Mouse (Mus musculus) c-Kit-positive CD71-positive TER-119-positive erythroid progenitor cells, embryonic 14.5 days (primary cell): ENCODE measurements around the gene Cmklr1.
"Not testable (repeated sequence)": the region's sequence is repeated elsewhere in the genome, so short reads cannot be mapped to it uniquely, and the experiment has no call there.

Source experiments
- DNase-seq: peaks from one replicate; pipeline ENCODE4 v3.0.0-alpha.2; 2013; ENCODE audit warnings: low spot score

Cmklr1 gene

DNA sequence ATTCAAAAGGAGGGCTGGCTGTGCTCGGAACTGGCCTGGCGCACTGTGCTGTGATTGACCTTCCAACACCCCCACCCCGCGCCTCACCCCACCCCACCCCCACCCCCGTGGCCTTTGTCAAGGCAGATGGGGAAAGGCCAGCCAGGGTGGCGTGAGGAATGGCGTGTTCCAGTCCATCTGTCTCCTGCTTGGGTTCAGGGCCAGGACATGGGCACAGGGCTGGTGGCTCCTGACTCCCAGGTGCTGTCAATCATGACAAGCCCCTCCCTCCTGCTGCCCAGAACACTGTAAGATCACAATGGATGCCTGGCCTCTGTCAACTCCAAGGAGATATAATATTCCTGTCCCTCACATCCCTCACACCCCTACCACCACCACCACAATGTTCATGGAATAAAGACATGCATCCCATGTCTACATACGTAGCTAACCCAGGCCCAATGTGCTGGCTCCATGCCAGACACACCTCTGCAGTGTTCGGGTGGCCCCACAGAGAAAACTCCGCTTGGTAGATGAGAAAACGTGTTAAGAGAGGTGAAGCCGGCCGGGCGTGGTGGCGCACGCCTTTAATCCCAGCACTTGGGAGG is 30.0 kb downstream of the Cmklr1 start:
- no peak for DNase-seq

DNA sequence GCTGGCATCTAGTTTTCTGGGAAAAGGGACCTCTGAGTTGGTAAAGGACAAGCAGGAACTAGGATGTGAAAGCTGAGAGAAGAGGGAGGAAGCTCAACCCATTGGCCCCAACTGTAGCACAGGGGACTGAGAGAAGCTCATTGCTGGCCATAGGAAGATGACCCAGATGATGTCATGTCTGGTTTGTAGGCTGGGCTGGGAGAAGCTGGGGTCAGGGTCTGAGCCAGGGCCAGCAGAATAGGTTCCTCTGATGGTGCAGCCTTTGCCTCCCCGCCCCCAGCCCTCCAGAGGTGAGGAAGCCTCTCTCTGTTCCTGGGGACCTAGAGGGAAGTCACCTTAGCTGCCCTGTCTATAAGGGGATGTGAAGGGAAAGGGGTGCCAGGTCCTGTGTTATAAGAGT is 31.1 kb downstream of the Cmklr1 start:
- DNase-seq: no peak

DNA sequence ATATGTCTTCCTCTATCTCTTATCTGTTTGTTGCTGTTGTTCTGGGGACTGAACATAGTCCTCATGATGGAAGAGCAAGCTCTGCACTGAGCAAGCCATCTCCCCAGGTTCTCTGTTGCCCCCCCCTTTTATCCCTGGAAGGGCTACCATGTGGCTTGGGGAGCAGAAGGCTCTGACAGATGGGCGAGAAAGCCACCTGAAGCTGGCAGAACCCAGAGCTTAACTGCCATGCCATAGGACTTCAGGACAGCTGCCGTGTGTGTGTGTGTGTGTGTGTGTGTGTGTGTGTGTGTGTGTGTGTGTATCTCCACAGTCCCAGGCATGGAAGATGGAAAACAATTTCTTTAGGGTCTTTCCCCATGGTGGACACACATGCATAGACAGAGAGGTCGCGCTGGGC is 31.5 kb downstream of the Cmklr1 start:
- no peak for DNase-seq

DNA sequence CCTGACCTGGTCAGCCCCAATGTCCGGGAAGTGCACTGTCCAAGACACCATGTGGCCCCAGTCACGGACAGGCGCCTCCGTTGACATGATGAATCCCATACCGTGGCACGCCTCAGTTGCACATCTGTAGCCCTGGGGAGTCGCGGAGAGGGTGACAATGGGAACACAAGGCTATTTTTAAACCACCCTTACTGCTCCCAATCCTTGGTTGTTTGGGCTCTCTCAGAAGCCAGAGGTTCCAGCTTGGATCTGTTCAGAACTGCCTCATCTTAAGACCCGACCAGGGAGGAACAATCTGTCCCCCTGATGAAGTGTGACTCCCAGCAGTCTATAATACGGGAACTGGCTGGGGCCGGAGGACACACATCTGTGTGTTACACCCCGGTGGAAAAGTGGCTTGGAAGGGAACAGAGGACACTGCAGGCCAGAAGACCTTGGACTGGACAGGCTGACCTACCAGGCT is 38.4 kb downstream of the Cmklr1 start:
- DNase-seq: no peak

DNA sequence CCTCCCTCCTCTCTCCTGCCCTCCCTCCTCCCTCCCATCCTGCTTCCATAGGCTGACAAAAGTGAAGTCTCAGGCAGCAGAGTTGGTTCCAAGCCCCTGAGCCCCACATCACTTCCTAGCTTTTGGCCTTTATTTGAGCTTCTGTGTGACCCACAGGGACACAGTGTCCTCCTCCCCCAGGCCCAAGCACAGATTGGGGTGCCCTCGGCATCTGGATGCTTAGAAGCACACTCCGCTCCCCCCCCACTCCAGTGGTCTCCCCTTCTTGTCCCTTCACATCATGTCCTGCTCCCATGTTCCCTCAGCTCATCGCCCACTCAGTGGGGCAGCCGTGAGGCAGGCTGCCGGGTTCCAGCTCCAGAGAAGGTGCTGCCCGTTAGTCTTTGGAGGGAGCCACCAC is 39.1 kb downstream of the Cmklr1 start:
- DNase-seq: no peak

DNA sequence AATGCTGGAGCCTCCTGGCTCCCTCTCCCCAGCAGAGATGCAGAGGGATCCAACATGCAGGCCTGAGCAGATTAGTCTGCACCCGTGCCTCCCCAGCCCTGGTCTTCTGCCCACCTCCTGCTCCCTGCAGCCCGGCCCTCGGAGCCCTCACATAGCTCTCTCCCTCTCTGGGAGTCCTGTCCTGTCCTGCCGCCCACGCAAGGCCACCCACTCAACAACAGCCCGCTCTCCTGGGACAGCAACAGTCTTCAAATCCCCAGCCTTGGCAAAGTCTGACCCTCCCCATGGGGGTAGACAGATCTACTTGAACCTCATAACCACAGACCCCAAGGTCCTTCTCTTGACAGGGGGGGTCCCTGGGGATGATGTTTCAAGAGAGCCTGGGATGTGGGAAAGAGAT is 39.7 kb downstream of the Cmklr1 start:
- DNase-seq: no peak

DNA sequence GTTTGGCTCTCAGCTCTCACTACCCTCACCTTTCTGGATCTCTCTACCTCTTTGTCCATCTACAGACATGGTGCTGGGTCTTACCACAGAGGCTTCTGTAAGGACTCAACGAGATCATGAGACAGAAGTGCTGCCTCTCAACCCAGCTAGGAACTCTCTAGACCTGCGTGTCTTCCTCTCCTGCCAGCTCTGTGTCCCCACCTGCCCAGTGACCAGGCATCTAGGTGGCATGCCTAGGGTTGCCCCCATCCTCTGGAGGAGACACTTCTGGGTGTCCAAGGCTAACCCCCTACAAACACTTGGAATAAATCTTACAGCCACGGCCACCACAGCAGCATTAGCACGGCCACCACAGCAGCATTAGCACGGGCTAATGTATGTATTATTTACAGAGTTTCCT is 40.3 kb downstream of the Cmklr1 start:
- no peak for DNase-seq

DNA sequence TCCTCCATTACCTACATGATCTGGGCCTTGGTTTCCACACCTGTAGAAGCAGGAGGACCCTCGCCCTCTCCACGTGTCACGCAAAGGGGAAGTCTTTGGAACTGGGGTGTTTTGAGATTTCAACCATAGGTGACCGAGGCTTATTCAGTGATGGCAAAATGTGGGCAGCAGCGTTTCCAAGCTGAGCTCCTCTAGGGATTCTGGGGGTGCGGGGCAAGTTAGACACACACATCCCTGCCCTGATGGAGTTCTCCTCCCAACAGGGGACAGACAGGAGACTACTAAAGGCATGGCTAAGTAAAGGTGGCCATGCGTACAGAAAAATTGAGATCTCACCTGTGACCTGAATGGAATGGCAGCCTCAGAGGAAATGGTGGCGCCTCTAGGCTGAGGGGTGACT is 41.7 kb downstream of the Cmklr1 start:
- no peak for DNase-seq

DNA sequence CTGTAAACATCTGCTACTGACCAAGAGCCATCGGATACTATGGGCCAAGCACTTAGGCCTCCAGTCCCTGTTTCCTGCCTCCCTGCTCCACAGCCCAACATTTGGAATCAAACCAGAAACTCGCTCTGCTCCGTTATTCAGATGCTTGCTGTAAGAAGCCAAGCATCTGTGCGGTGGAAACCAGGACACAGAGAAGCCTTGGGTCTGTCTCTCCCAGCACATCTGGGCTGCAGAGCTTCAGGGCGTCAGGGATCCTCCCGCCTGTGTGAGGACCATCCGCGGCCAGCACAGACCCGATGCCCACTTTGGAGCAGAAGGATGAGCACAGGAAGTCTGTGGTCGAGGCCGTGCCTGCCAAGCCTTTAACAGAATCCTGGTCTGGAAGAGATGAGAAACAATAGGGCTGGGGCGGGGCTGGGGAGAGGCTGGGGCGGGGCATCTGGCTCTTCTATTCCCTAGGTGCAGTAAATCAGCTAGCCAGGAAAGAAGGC is 42.2 kb downstream of the Cmklr1 start:
- no peak for DNase-seq

DNA sequence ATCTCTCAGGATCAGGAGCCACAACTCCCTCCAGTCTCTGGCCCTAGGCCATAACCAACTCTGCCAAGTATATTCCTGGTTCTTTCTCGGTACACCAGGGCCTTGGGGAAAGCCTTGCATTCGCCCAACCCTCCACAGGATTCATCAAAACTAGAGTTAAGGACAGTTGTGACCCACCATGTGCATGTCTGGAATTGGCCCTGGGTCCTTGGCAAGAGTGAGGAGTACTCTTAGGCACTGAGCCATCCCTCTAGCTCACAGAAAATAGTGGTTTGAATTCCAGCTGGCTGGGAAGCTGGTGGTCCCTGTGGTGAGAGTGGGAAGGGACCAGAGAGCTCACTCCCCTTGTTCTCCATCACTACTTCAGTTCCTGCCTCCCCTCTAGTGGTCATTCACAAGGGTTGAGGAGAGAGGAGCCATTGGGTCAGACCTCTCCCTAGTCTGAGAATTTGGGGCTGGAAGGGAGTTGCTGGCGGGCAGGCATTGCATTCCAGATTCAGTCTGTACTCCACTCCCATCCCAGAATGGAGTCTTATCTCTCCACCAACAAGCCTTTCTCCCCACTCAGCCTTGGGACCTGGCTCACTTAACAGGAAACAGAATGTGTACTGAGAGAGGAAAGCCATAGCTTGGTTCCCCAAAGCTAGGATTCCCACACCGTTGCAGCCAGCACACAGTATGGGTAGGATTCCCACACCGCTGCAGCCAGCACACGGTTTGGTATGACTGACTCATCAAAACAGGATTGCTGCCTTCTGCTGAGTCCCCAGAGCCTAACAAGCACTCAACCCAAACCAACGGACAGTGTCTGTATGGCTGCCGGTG is 43.1 kb downstream of the Cmklr1 start:
- no peak for DNase-seq

DNA sequence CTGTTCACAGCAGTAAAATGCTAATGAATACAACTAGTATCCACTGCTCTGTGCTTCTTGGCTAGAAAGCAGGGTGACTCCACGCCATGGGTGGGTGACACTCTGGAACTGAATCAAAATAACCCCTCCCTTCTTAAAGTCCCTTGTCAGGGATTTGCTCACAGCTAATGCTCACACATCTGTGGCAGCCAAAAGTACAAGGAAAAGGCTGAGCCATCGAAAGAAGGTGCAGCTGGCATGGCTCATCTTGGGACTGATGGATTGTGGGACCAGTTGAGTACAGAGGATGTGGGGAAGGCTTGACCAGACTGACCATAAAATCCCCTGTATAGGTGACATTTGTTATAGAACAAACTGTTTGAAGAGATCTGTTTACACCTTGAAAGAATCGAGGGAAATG is 44.1 kb downstream of the Cmklr1 start:
- no peak for DNase-seq

DNA sequence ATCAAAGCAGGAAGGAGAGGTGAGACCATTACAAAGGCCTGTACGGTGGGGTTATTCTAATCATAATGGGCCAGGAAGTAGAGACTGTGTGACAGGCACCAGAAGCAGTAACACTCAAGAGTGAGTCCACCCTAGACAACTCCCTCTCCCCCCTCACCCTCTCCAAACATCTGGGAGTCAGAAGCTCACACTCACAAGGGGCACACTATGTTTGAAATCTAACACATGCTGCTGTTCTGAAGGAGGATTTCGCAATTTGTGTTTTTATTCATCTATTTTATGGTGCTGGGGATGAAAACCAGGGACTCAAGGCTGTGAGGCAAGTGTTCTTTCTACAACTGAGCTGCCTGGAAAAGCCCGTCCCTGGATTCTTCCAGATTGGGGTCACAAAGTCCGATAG is 45.5 kb downstream of the Cmklr1 start:
- no peak for DNase-seq

DNA sequence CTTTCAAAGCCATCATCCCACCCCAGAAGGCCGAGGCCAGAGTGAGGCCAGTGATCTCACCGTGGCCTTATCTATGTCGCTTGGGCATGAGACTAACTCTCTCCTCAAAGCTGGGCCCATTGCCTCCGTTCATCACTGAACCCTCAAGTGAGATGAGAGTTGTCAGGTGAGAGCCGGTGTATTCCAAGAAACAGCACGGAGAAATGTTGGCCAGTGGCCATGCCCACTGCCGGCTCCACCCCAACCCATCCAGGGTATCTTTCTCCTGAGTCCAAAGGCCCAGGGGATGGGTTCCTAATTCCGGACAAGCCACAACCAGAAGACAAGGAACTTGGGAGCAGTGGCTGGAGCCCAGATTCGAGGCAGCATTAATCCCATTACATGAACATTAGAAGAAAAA is 46.8 kb downstream of the Cmklr1 start:
- no peak for DNase-seq

DNA sequence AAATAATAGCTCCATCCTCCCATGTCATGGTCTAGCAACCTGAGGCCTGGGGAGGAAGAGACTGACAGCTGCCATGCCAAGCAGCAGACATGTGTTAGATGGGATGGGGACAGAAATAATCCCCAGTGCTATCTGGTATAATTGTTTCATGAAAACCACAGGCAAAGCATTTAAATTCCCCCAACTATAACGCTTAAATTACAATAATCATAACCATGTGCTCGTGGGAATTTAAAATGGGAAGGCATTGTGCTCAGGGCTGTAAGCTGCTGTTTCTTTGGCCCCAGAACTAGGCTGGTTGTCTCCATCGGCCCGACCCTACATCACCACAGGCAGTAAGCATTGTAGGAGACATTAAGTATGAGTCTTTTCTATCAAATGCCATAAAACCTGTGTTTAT is 49.4 kb downstream of the Cmklr1 start:
- DNase-seq: no peak

DNA sequence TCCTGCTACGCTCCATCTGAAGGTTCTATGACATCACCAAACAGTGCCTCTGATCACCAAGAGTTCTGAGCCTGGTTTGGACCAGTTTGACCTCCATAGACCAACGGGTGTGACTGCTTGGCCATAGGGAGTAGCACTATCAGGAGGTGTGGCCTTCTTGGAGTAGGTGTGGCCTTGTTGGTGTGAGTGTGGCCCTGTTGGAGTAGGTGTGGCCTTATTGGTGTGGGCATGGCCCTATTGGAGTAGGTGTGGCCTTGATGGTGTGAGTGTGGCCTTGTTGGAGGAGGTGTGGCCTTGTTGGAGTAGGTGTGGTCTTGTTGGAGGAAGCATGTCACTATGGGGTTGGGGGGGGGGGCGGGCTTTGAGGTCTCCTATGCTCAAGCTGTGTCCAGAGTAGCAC is 50.0 kb downstream of the Cmklr1 start:
- DNase-seq: no peak

DNA sequence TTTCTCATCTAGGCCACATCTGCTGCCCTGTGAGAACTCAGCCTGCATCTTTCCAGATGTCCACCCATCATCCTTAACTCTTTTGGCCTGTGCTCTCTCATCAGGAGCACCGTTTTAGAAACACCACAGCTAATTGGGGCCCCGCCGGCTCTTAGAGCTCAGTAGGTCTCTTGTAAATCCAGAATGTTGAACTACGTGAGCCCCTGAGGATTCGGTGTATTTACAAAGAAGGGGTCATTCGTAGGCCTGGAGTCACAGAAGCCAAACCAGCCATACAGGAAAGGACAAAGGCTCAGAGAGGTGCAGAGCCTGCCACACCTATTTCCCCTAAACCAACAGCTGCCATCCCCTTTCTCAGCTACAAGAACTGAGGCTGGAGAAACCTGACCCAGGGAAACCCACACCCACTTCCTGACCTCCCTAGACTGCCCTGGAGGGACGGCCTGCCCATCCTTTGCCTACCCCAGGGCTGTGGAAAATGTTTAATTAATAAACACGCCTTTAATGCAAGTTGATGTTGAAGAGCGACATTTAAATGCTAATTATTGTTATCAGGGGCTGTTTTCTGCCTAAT is 53.4 kb downstream of the Cmklr1 start:
- no peak for DNase-seq

DNA sequence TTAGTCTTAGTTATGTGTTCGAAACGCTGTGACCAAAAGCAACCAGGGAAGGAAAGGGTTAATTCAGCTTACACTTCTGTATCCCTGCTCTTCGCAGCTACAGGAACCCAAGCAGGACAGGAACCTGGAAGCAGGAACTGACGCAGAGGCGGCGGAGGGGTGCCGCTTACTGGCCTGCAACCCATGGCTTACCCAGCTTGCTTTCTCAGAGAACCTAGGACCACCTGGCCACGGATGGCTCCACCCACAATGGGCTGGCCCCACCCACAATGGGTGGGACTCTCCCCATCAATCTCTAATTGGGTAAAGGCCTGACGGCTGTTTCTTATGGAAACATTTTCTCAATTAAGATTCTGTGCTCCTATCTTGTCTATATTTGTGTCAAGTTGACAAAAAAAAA is 54.0 kb downstream of the Cmklr1 start:
- DNase-seq: no peak

DNA sequence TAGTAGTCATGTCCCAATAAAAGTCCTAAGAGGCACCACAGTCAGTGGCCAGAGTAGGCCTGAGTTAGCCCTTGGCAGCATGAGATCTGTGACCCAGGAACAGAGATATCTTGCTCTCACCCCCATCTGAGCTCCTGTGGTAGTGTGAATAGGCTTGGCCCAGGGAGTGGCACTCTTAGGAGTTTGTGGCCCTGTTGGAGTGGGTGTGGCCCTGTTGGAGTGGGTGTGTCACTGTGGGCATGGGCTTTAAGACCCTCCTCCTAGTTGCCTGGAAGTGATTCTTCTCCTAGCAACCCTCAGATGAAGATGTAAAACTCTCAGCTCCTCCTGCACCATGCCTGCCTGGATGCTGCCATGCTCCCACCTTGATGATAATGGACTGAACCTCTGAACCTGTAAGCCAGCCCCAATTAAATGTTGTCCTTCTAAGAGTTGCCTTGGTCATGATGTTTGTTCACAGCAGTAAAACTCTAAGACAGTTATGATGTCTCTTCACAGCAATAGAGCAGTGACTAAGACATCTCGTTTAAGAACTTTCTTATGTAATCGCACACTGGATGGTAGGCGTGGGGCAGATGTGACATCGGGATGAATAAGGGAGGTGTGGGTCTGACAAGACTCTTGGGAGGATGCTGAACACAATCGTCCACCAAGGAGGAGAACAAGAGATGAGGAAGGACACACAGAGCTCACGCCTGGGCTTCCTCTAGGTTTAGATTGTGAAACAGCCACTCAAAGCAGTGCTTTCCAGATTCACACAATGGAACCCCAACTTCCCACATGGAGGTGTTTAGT is 56.1 kb downstream of the Cmklr1 start:
- no peak for DNase-seq

DNA sequence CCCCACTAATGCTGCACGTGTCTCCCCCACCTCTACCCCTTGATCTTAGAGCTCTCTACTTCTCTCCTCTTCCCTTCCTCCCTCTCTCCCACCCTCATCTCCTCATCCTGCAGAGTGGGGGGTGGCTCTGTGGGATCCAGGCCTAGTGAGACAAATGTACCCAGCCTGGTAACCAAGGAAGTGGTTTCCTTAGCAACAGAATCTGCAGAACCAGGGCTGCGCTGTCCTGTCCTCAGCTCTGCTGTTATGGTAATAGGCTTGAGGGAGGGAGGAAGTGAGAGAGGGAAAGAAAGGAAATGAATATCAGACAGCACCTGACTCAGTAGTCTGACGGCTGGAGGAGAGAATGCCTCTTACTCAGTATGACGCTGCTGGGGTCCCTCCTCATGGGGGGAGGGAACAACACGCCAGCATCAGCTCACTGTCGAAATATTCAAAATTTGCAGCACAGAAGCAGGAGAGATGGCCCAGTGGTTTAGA is 58.4 kb downstream of the Cmklr1 start:
- DNase-seq: no peak

DNA sequence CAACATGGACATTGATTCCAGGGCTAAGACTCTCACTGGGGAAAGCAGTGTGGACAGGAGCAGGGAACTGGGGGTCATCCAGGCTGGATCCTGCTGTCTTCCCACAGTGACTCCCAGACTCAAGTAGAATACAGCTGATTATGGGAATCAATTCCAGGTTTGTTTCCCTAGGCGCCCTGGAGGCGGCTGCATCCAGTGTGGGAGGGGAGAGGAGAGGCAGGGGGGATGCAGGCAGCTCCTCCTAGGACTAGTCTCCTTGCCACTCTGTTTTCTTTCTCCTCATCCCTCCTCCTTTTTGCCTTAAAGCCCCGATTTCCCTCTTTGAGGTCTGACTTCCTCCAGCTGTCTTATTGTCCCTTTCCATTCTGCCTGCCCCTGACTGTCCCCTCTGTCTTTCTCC is 59.1 kb downstream of the Cmklr1 start:
- DNase-seq: no peak

DNA sequence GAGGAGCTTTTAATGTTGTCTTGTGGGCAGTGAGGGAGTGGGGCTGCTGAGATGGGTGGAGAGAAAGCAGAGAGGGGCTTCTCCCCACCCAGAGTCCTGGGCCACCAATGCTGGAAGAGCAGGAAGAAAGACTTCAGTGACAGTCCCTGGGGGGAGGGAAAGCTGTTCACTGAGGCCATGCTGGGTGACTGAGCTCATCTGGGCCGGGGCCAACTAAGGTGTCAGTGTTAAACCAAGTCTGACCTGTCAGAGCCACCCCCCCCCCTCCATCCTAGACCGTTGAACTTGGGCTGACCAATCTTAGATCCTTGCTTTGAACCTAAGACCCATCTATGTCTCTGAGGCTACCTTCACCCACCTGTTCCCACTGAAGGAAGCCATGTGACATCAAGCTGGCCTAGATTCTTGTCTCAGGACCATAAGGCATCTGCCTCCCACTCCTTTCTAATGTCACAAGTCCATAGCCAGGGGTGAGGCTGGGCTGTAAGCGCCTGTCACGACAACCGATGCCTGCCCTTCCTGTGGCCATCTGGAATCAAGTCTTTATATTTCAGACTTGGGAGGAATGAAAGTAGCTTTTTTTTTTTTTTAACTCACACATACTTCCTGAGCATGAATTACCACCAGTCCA is 60.1 kb downstream of the Cmklr1 start:
- DNase-seq: no peak

DNA sequence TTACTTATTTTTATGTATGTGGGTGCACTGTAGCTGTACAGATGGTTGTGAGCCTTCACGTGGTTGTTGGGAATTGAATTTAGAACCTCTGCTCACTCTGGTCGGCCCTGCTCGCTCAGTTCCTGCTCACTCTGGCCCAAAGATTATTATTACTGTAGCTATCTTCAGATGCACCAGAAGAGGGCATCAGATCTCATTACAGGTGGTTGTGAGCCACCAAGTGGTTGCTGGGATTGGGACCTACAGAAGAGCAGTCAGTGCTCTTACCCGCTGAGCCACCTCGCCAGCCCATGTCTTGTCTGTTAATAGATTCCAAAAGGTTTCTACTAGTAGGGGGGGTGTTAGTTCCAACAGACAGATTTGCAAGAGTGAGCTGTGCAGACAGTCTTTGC is 63.8 kb downstream of the Cmklr1 start:
- DNase-seq: not testable (repeated sequence)
